Mouse (Mus musculus) megakaryocyte, embryonic 14.5 days (primary cell): ENCODE data around the gene Foxl1. TPM values are rescaled to one million over a fixed set of nuclear protein-coding genes. Genes with fewer than 3 reads are reported as not detected.

Experiments
- H3K27me3 ChIP-seq: replicated peaks from 2 replicates; pipeline ENCODE3; 2012; ENCODE audit warnings: inconsistent platforms
- H3K36me3 ChIP-seq: replicated peaks from 2 replicates; pipeline ENCODE3; 2012; ENCODE audit warnings: low read length, inconsistent platforms, mixed read lengths
- H3K4me1 ChIP-seq: 2 replicates; pipeline ENCODE4 v1.6.1; 2012; ENCODE audit warnings: inconsistent platforms
- H3K4me3 ChIP-seq: replicated peaks from 2 replicates; pipeline ENCODE3; 2012; ENCODE audit warnings: moderate library complexity, mild to moderate bottlenecking, inconsistent platforms
- H3K9me3 ChIP-seq: 2 replicates; pipeline ENCODE4 v1.6.1; 2012; ENCODE audit warnings: inconsistent platforms
- FLI1 ChIP-seq: IDR thresholded peaks from 2 replicates; pipeline ENCODE4 v1.6.1; 2012; ENCODE audit warnings: low read length, inconsistent platforms, mixed read lengths
- GATA1 ChIP-seq: IDR thresholded peaks from 3 replicates; pipeline ENCODE4 v1.6.1; 2012; ENCODE audit warnings: mixed read lengths, low read length, inconsistent platforms, borderline replicate concordance
- polyA plus RNA-seq: library from polyadenylated mRNA; stranded (reverse); fragments of >175 nt; gene quantifications from 2 replicates; pipeline ENCODE4 v1.2.3, GENCODE M21; 2012; ENCODE audit warnings: low replicate concordance; ENCODE audit not compliant: insufficient read depth

Foxl1 gene
- polyA plus RNA-seq, 1 experiment: not detected

DNA sequence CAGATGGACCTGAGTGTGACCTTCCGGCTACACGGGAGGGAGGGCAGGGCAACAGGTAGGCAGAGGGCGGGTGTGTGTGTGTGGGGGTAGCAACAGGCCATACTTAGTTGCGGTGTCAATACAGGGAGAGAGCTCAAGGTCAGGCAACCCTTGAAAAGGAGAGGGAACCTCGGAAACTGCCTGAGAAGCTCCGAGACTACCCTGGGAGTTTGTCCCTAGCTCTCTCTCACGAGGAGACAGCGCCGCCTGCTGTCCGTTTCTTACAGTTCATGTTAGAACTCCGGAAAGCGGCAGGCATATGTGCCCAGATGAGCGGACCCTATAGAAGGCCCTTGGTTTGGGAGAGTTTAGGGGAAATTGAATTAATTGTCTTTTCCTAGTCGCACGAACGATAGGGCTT lies 35.1 kb upstream of the Foxl1 start:
- peaks cover 4% of the 10 kb centered on the region; the same call in 1 of the 2 replicates for H3K4me1 ChIP-seq
- peaks cover 7% of the 10 kb centered on the region; the same call in 1 of the 2 replicates for H3K9me3 ChIP-seq
- H3K36me3 ChIP-seq: peaks cover 12% of the 10 kb centered on the region
- TF ChIP-seq GATA1 (no peak), FLI1 (no peak)
- peak overlapping the region; percentile 77 for H3K4me3 ChIP-seq
- peaks cover 73% of the 10 kb centered on the region for H3K27me3 ChIP-seq

DNA sequence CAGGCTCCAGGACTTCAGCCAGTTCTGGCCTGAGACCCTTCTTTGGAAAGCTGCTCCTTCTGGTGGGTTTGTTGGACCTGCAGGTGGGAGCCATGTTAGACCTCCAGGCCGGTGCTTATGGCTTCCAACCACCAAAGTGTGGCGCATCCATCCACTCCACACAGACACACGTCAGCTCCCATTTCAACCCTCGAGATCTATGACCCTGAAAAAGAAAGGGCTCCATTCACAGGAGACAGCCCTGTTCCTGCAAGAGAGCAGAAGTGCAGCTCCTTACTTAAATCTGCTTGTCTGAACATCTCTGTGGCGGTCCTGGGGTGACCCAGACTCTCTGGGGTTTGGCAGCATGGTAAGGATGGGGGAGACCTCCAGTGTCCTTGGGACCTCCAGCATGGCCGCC lies 34.2 kb upstream of the Foxl1 start:
- peaks cover 66% of the 10 kb centered on the region for H3K27me3 ChIP-seq
- H3K4me3 ChIP-seq: no peak overlapping the region
- TF ChIP-seq FLI1: no peak
- TF ChIP-seq GATA1: no peak
- peaks cover 4% of the 10 kb centered on the region; the same call in 1 of the 2 replicates for H3K4me1 ChIP-seq
- H3K9me3 ChIP-seq: peaks cover 7% of the 10 kb centered on the region; the same call in 1 of the 2 replicates
- H3K36me3 ChIP-seq: peaks cover 21% of the 10 kb centered on the region

DNA sequence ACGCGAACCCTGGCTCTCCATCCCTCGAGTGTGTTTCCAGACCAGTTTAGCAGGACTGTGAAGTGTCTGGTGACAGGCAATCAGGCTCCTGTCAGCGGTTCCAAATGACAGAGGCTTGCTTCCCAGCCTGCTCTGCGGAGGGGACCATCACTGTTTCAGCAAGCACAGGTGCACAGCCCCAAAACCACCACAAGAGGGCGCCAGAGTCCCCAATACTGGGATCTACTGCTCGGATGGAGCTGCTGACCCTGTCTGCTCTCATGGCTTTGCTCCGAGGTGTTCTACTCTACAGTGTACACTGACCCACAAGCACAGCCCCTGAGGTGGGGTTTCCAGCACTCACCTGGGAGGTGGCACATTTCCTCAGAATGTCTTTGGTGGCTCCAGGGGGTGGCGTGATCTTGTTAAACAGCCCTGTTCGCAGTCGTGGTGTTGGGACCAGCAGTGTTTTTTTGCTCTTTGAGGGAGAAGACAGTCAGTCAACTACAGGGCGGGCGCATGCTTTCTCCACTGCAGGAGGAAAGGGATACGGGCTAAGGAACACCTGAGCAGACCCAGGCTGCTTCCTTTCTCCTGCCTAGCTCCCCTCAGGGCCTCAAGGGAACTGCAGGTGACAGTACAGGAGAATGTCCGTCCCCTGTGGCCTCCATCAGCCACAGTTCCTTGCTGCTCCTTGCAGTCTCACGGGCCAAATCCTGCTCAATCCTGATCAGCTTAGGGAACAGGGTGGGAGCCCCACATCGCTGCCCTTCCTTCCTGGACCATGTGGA lies 23.5 kb upstream of the Foxl1 start:
- H3K4me3 ChIP-seq: no peak overlapping the region
- H3K36me3 ChIP-seq: peaks cover 73% of the 10 kb centered on the region
- H3K27me3 ChIP-seq: no peaks in the 10 kb centered on the region
- no peaks in the 10 kb centered on the region for H3K9me3 ChIP-seq
- TF ChIP-seq GATA1 (no peak), FLI1 (no peak)
- H3K4me1 ChIP-seq: peaks cover 34% of the 10 kb centered on the region

DNA sequence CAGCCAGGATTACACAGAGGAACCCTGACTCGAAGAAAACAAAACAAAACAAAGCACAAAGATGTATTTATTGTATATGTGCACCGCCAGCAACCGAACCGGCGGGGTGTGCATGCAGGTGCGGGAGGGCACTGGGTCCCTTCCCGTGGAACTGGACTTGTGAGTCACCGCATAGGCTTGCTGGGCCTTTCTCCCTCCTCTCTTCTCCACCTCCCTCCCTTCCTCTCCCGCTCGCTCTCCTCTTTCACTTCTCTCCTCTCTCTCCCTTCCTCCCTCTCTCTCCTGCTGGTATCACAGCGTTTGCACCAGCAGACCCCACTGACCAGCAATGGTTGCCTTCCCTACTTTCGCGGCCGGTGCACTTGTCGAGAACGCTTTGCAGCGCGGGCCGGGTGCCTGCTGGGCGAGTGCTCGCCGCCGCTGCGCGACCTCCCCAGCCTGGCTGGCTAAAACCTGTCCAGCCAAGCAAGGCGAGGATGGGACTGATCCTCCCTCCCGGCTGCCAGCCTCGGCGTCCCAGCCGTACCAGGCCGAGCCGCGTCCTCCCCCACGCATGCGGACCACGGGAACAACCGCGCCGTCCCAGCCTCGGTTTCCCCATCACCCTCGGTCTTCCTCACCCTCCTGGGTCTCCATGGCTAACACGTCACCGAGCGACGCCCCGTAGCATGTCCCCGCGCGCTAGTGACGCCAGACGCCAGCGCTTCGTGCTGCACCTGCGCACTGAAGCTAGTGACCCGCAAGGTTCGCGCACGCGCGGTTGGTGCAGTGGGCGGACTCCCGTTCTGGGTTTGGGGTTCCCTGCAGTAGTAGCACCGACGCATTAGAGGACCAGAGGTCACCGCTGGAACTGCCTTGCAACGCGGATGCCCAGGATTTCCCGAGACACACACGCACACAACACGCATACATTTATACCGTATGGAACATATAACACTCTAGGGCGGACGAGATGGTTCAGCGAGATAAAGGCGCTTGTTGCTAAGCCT lies 19.8 kb upstream of the Foxl1 start, which contains the start of gene Mthfsd:
Mthfsd (minus strand) TSS at position 725 of the 989 bp plus-strand sequence.
- Histone ChIP-seq H3K36me3 (peaks cover 36% of the 10 kb centered on the region), H3K4me3 (peak within 1 kb of the TSS; percentile 97), H3K27me3 (peaks cover 19% of the 10 kb centered on the region), H3K4me1 (peaks cover 38% of the 10 kb centered on the region), H3K9me3 (no peaks in the 10 kb centered on the region)
- no peak for TF ChIP-seq FLI1
- TF ChIP-seq GATA1: no peak

DNA sequence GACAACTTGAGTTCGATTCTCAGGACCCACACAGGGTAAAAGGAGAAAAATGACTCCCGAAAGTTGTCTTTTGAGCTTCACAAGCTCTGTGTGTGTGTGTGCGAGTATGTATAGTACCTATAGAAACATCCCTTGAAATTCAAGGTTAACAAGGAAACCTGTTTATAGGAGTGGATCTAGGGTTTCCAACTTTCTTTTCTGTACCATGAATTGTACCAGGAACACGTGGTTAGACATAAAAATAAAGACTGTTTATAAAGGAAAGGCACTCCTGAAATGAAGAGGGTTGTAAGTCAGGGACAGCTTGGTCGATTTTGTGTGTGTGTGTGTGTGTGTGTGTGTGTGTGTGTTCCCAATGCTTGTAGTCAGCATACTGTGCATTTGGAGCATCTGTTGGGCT lies 19.1 kb upstream of the Foxl1 start:
- Histone ChIP-seq H3K4me3 (peak overlapping the region; percentile 97), H3K27me3 (peaks cover 22% of the 10 kb centered on the region), H3K4me1 (peaks cover 44% of the 10 kb centered on the region), H3K36me3 (peaks cover 29% of the 10 kb centered on the region), H3K9me3 (no peaks in the 10 kb centered on the region)
- TF ChIP-seq GATA1 (no peak), FLI1 (no peak)

DNA sequence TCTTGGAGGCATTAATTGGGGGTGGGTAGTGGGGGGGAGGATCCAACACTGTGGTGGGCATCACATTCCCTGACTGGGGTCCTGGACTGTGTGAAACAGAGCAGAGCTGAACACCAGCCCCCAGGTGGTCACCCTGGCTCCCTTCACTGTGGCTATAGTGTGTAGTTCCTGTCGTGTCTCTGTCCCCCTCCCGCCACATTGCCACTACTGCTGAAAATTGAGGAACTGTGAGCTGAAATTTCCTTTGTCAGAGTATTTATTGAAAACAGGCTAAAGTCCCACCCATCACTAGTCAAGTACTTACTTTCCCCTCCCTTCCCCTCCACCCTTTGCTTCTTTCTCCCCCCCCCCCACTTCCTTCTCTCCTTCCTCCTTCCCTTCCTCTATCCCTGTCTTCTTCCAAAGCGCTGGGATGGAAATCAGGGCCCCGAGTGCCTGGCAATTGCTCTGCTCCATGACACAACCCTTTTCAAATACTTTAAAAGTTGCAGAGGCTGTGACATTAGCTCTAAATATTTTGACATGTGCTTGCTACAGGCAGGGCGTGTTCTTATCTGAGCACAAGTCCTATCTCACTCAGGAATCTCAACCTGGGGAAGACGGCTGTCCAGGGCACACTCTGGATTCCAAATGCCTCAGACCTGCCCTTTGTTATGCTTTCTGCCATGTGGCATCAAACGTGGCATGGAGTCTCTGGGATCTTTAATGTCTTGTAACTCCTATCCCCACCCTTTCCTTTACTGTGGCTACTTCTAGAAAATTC lies 16.4 kb upstream of the Foxl1 start:
- Histone ChIP-seq H3K4me1 (peaks cover 43% of the 10 kb centered on the region), H3K9me3 (peaks cover 2% of the 10 kb centered on the region), H3K36me3 (peaks cover 4% of the 10 kb centered on the region), H3K4me3 (no peak overlapping the region), H3K27me3 (peaks cover 47% of the 10 kb centered on the region)
- no peak for TF ChIP-seq GATA1
- no peak for TF ChIP-seq FLI1

DNA sequence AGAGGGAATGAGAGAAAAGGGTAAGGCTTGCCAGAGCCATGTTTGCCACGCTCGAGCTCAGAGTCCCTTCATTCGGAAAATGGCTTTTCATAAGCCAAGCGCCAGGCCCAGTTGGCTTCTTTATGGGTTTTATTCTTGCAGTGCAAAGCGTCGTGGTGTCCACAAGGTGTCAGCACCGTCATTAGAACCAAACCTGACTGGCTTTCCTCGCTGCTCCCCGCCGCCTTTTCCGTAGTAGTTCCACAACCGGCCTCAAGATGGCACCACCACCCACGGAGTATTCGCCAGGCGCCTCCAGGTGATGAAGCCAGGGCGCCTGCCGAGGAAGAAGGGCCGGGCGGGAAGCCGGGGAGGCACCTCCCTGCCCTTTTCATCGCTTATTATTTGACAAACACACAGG lies 14.5 kb upstream of the Foxl1 start:
- peaks cover 44% of the 10 kb centered on the region for H3K4me1 ChIP-seq
- peak overlapping the region; percentile 40 for H3K4me3 ChIP-seq
- TF ChIP-seq GATA1 (no peak), FLI1 (no peak)
- H3K36me3 ChIP-seq: no peaks in the 10 kb centered on the region
- peaks cover 13% of the 10 kb centered on the region for H3K9me3 ChIP-seq
- H3K27me3 ChIP-seq: peaks cover 66% of the 10 kb centered on the region

DNA sequence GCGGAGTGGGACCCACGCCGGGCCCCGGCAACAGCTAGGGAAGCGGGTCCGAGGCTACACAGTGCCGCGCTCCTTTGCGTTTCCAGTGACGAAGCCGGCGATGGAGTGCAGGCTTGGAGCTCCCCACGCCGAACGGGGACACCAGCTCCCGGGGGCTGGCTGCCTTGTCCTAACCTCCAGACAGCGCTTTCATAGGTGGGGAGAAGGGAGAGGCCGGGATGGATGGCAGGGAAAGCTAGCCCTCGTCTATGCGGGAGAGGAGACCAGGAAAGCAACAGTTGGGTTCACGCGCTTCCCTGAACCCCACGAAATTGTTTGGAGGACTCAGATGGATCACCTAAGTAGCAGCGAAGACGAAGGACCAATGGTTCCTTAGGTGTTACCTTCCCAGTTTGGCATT lies 12.6 kb upstream of the Foxl1 start:
- Histone ChIP-seq H3K36me3 (no peaks in the 10 kb centered on the region), H3K9me3 (peaks cover 13% of the 10 kb centered on the region), H3K27me3 (peaks cover 84% of the 10 kb centered on the region), H3K4me3 (no peak overlapping the region), H3K4me1 (peaks cover 32% of the 10 kb centered on the region)
- TF ChIP-seq GATA1: no peak
- TF ChIP-seq FLI1: no peak

DNA sequence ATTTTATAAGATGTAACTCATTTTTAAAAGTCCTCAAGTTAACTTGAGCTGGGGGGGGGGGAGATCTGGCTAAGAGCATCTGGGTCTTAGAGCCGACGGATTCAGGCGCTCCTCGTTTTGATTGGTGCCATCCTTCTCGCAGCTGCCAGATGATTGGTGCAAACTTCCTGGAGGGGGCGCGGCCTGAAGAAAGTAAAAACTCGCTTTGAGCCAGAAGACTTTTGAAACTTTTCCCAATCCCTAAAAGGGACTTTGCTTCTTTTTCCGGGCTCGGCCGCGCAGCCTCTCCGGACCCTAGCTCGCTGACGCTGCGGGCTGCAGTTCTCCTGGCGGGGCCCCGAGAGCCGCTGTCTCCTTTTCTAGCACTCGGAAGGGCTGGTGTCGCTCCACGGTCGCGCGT lies 11.8 kb upstream of the Foxl1 start, which contains the start of gene Foxc2:
Foxc2 (plus strand) TSS at position 224 of the 400 bp plus-strand sequence.
- Histone ChIP-seq H3K9me3 (peaks cover 13% of the 10 kb centered on the region), H3K27me3 (peaks cover 88% of the 10 kb centered on the region), H3K4me1 (peaks cover 34% of the 10 kb centered on the region), H3K36me3 (no peaks in the 10 kb centered on the region), H3K4me3 (peak within 1 kb of the TSS; percentile 85)
- TF ChIP-seq GATA1: no peak
- TF ChIP-seq FLI1: no peak
